Mouse (Mus musculus) heart, embryonic 16.5 days (tissue): ENCODE measurements around the gene Pmm1. TPM values are rescaled to one million over a fixed set of nuclear protein-coding genes. Genes with fewer than 3 reads are reported as not detected.

Source experiments
- ATAC-seq: fragments of 200-750 bp; cut with Nextera tagmentation; replicated peaks from 2 replicates; pipeline ENCODE4 v1.8.0; 2017; ENCODE audit warnings: moderate number of reproducible peaks; ENCODE audit not compliant: insufficient read depth, low FRiP score; ENCODE audit errors: extremely low read depth
- H3K27ac ChIP-seq: fragments of 300-500 bp; sonication (generic); 2 replicates; pipeline ENCODE4 v1.5.1; 2014; ENCODE audit warnings: mild to moderate bottlenecking, low read length, control low read depth, moderate library complexity
- H3K27me3 ChIP-seq: fragments of 300-500 bp; sonication (generic); 2 replicates; pipeline ENCODE4 v1.6.1; 2014; ENCODE audit warnings: low read length, mixed read lengths; ENCODE audit not compliant: control insufficient read depth, insufficient read depth
- H3K36me3 ChIP-seq: fragments of 300-500 bp; sonication (generic); 2 replicates; pipeline ENCODE4 v1.6.1; 2014; ENCODE audit not compliant: control insufficient read depth, insufficient read depth
- H3K4me1 ChIP-seq: fragments of 300-500 bp; sonication (generic); 2 replicates; pipeline ENCODE4 v1.6.1; 2014; ENCODE audit warnings: low read length, mixed read lengths; ENCODE audit not compliant: control insufficient read depth, insufficient read depth
- H3K4me2 ChIP-seq: fragments of 300-500 bp; sonication (generic); 2 replicates; pipeline ENCODE4 v1.6.1; 2014; ENCODE audit warnings: low read depth, mild to moderate bottlenecking, control low read depth, low read length
- H3K4me3 ChIP-seq: fragments of 300-500 bp; sonication (generic); 2 replicates; pipeline ENCODE4 v1.5.1; 2014; ENCODE audit warnings: mild to moderate bottlenecking, control low read depth, low read length
- H3K9ac ChIP-seq: fragments of 300-500 bp; sonication (generic); 2 replicates; pipeline ENCODE4 v1.6.1; 2014; ENCODE audit warnings: low read length, control low read depth
- H3K9me3 ChIP-seq: fragments of 300-500 bp; sonication (generic); replicated peaks from 2 replicates; pipeline ENCODE4 v1.6.1; 2016; ENCODE audit warnings: low read length; ENCODE audit not compliant: control insufficient read depth
- WGBS: fragments of 180-500 bp; shearing (Covaris S2); extraction: QIAGEN DNeasy Blood & Tissue Kit; methylation state at CpG from one replicate; pipeline ENCODE4 v1.1.7; 2014; 5-methylcytosine and 5-hydroxymethylcytosine counted together
- polyA plus RNA-seq: library from polyadenylated mRNA; unstranded; fragments of >200 nt; fragmentation: Nextera tagmentation; extraction: Ambion mirVana; gene quantifications from 2 replicates; pipeline ENCODE4 v1.2.1, GENCODE M21; 2015

Pmm1 gene
- polyA plus RNA-seq, 1 experiment from 2014 or later: 22.4 TPM

DNA sequence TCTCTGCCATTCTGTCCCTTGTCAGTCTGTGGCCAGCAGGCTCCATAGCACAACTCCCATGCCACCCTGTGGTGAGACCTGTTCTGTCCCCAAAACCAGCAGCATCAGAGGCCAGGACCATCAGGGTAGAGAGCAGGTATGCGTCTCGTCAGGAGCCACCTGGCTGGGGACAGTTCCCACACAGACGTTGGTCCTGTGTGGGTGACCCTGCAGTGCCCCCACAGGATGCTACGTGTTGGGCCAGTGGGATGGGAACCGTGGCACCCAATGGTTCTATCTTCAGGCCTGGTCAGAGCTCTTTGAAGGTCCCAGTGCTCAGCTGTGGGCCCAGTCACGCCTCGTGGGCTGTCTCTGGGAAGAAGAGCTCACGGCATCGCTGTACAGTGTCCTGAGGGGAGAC lies 9.6 kb downstream of the Pmm1 start:
- WGBS: 89% methylated on average over 9 of the region's 9 CpGs
- no peak; the same call in 1 of the 2 replicates for ATAC-seq
- H3K27me3 ChIP-seq: no peaks in the 10 kb centered on the region
- H3K4me1 ChIP-seq: no peaks in the 10 kb centered on the region
- H3K4me2 ChIP-seq: no peak overlapping the region
- H3K36me3 ChIP-seq: 0 out of 2 replicates have a peak, but pooled peaks cover 3% of the 10 kb centered on the region
- no peak overlapping the region for H3K4me3 ChIP-seq
- no peaks in the 10 kb centered on the region for H3K9me3 ChIP-seq
- H3K27ac ChIP-seq: no peak overlapping the region
- H3K9ac ChIP-seq: no peak overlapping the region

DNA sequence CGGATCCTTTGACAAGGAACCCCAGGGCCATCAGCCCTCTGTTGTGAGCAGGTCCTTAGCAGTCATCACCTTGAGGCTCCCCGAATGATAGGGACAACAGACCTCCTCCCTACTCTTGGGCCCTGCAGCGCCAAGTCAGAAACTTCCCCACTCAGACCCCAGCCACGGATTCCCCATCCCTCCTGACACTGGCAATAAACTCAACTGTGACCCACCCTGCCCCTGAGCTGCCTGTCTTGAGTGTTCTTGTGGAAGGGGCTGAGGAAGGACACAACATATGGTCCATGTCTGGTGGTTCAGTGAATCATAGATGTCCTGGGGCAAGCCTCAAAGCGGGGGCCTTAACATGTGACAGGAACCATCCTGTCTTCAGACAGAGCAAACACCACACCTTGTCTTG lies 10.0 kb downstream of the Pmm1 start:
- H3K9me3 ChIP-seq: no peaks in the 10 kb centered on the region

DNA sequence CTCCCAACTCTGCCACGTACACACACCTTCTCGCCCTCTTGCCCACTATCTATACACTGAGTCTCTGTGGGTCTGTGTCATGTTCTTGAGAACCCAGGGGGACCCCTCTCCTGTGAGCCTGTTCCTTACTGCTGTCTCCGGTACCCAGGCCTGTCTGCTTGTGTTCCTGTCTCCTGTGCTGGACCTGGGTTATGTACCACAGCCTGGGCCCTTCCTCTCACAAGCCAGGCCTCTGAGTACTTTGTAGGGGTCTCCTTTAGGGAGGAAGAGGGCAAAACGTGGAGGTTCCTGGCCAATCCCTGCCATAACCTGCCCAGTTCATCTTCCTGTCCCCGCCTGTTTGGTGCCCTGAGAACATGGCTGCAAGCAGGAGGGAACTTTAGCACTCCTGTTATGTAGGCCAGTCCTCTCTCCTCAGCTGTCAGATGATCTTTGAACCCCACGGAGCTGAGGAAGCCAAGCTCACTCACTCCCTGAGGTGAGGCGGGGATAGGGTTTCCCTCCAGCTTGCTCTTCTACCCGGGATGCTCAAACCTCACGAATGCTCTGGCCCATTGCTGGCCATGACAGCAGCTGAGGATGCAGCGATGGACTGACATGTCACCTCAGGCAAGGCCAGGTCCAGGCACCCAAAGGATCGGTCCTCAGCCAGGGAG lies 11.1 kb downstream of the Pmm1 start:
- H3K4me3 ChIP-seq: no peak overlapping the region
- no peak for ATAC-seq
- H3K4me2 ChIP-seq: no peak overlapping the region
- no peak overlapping the region for H3K9ac ChIP-seq
- no peaks in the 10 kb centered on the region for H3K27me3 ChIP-seq
- 67% methylated on average over 11 of the region's 11 CpGs for WGBS
- H3K9me3 ChIP-seq: no peaks in the 10 kb centered on the region
- no peaks in the 10 kb centered on the region for H3K4me1 ChIP-seq
- H3K27ac ChIP-seq: no peak overlapping the region
- H3K36me3 ChIP-seq: 0 out of 2 replicates have a peak, but pooled peaks cover 3% of the 10 kb centered on the region

More for the DNA sequence above, 10.0 kb downstream of the Pmm1 start:
- H3K27ac ChIP-seq: no peak overlapping the region
- H3K36me3 ChIP-seq: 0 out of 2 replicates have a peak, but pooled peaks cover 3% of the 10 kb centered on the region
- H3K4me2 ChIP-seq: no peak overlapping the region
- ATAC-seq: no peak
- 76% methylated on average over 5 of the region's 5 CpGs for whole genome bisulfite sequencing
- H3K27me3 ChIP-seq: no peaks in the 10 kb centered on the region
- no peak overlapping the region for H3K4me3 ChIP-seq
- no peaks in the 10 kb centered on the region for H3K4me1 ChIP-seq
- no peak overlapping the region for H3K9ac ChIP-seq

- Histone ChIP-seq H3K4me2 (no peak overlapping the region), H3K4me1 (no peaks in the 10 kb centered on the region), H3K9me3 (no peaks in the 10 kb centered on the region), H3K36me3 (no peaks in the 10 kb centered on the region), H3K27ac (no peak overlapping the region), H3K27me3 (no peaks in the 10 kb centered on the region), H3K4me3 (no peak overlapping the region), H3K9ac (no peak overlapping the region)
- no peak for ATAC-seq
- WGBS: 79% methylated on average over 10 of the region's 10 CpGs
Observed at GRCm38 (mm10) chr15:81949076-81949475, 11.7 kb downstream of the Pmm1 start.

- H3K4me3 ChIP-seq: no peak overlapping the region
- H3K4me2 ChIP-seq: no peak overlapping the region
- no peaks in the 10 kb centered on the region for H3K9me3 ChIP-seq
- no peak overlapping the region for H3K9ac ChIP-seq
- ATAC-seq: no peak
- no peaks in the 10 kb centered on the region for H3K4me1 ChIP-seq
- H3K27me3 ChIP-seq: no peaks in the 10 kb centered on the region
- 25% methylated on average over 9 of the region's 9 CpGs for WGBS
- no peaks in the 10 kb centered on the region for H3K36me3 ChIP-seq
- no peak overlapping the region for H3K27ac ChIP-seq
Observed at GRCm38 (mm10) chr15:81943176-81943749, 17.5 kb downstream of the Pmm1 start.

- Histone ChIP-seq H3K4me1 (peaks cover 17% of the 10 kb centered on the region), H3K36me3 (no peaks in the 10 kb centered on the region), H3K9me3 (no peaks in the 10 kb centered on the region), H3K27ac (no peak overlapping the region), H3K4me3 (no peak overlapping the region), H3K4me2 (no peak overlapping the region), H3K27me3 (no peaks in the 10 kb centered on the region), H3K9ac (no peak overlapping the region)
- WGBS: 88% methylated on average over 2 of the region's 2 CpGs
- ATAC-seq: no peak
Observed at GRCm38 (mm10) chr15:81941010-81941409, 19.7 kb downstream of the Pmm1 start.

- Histone ChIP-seq H3K36me3 (no peaks in the 10 kb centered on the region), H3K4me2 (no peak overlapping the region), H3K4me3 (no peak overlapping the region), H3K27ac (no peak overlapping the region), H3K9ac (no peak overlapping the region), H3K9me3 (no peaks in the 10 kb centered on the region), H3K4me1 (peaks cover 17% of the 10 kb centered on the region), H3K27me3 (no peaks in the 10 kb centered on the region)
- ATAC-seq: no peak
- WGBS: 82% methylated on average over 5 of the region's 5 CpGs
Observed at GRCm38 (mm10) chr15:81940219-81940618, 20.5 kb downstream of the Pmm1 start.

- H3K27me3 ChIP-seq: no peaks in the 10 kb centered on the region
Observed at GRCm38 (mm10) chr15:81939774-81940173, 21.0 kb downstream of the Pmm1 start.

DNA sequence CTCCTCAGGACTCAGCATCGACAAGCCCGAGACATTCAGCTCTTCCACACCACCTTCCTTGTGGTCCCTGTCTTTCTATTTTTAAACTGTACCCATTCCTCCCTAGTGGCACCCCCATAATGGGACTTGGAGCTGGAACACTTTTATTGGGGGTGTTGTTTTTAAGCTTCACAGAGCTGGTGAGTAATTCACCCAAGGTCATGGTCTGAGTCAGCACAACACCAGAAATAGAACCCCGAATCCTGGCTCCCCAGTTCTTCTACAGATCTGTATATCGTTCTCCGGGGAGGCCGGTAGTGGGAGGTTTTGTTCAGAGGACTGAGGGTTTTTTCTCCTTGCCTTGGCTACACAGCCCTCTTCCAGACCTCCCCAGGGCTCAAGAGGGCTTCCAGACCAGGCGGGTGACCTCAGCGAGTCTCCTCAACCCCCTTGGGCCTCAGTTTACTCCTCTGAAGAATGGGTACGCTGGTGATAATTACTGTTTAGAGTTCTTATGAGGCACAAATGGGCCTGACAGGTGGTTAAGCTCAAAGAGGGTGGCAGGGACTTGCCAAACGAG lies 21.5 kb downstream of the Pmm1 start:
- H3K27ac ChIP-seq: no peak overlapping the region
- 83% methylated on average over 10 of the region's 10 CpGs for WGBS

More at GRCm38 (mm10) chr15:81939774-81940173, 21.0 kb downstream of the Pmm1 start:
- Histone ChIP-seq H3K9me3 (no peaks in the 10 kb centered on the region), H3K9ac (no peak overlapping the region), H3K27ac (no peak overlapping the region), H3K4me2 (no peak overlapping the region), H3K4me1 (peaks cover 17% of the 10 kb centered on the region), H3K36me3 (no peaks in the 10 kb centered on the region), H3K4me3 (no peak overlapping the region)
- WGBS: 77% methylated on average over 4 of the region's 4 CpGs
- no peak for ATAC-seq

More for the DNA sequence above, 21.5 kb downstream of the Pmm1 start:
- no peak for ATAC-seq
- Histone ChIP-seq H3K4me2 (no peak overlapping the region), H3K4me3 (no peak overlapping the region), H3K9me3 (no peaks in the 10 kb centered on the region), H3K36me3 (no peaks in the 10 kb centered on the region), H3K27me3 (no peaks in the 10 kb centered on the region), H3K4me1 (peaks cover 17% of the 10 kb centered on the region), H3K9ac (no peak overlapping the region)
